Mouse (Mus musculus): ENCODE data around the gene Trp53bp2. TPM values are rescaled to one million over a fixed set of nuclear protein-coding genes. Genes with fewer than 3 reads are reported as not detected.

Gene Trp53bp2
- polyA plus RNA-seq, 1 experiment from 2014 or later = 14.4 TPM

DNA sequence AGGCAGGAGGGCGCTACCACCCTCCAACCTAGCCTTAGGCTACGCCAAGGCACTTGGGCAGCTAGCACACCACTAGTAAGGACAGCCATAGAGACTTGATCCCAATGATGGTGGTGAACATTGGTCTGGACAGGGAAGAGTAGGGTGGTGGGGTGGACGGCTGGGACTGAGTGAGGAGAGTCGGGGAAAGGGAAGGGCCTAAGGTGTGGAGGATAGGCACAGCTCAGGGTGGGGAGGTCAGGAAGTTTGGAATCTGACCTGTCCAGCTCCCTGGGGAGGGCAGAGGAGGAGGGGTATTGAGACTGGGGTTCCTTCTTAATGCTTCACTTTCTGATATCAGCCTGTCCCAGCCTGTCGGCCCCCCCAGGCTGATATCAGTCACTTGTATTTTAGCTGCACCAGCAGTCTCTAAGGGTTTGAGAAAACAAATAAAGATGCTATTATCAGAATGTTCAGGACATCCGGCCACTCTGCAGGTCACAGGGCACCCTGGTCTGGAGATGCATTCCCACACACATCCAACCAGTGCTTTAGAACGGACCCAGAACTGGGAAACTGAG is 93.6 kb downstream of the Trp53bp2 start:
- WGBS = 75% methylated on average over 7 of the region's 7 CpGs
- H3K4me2 ChIP-seq (ENCODE audit: low read length) = no peak overlapping the region
- no peaks in the 10 kb centered on the region for H3K27me3 ChIP-seq (ENCODE audit: control insufficient read depth, insufficient read depth, low read length)
- H3K4me3 ChIP-seq (ENCODE audit: control insufficient read depth in 1 of 2, insufficient read depth in 1 of 2, low read depth in 1 of 2, low read length in 2 of 2) = no peak overlapping the region
- ATAC-seq (ENCODE audit: insufficient number of reproducible peaks, insufficient read depth, low FRiP score, low read depth) = no peak
- H3K9ac ChIP-seq (ENCODE audit: low read length) = peak overlapping the region; percentile 34; the same call in 1 of the 2 replicates
- peaks cover 15% of the 10 kb centered on the region; the same call in 1 of the 2 replicates for H3K36me3 ChIP-seq (ENCODE audit: control insufficient read depth, insufficient read depth, low read length)
- H3K4me1 ChIP-seq (ENCODE audit: control insufficient read depth in 2 of 2, insufficient read depth in 2 of 2, low read length in 2 of 2) = peaks cover 55 to 79% of the 10 kb centered on the region in 2 experiments
- no peaks in the 10 kb centered on the region for H3K9me3 ChIP-seq (ENCODE audit: control insufficient read depth, low read length)
- no peak overlapping the region for H3K27ac ChIP-seq (replicated peaks in 1 of 2; ENCODE audit: control insufficient read depth in 1 of 2, insufficient read depth in 1 of 2, low read depth in 2 of 2, low read length in 2 of 2)

DNA sequence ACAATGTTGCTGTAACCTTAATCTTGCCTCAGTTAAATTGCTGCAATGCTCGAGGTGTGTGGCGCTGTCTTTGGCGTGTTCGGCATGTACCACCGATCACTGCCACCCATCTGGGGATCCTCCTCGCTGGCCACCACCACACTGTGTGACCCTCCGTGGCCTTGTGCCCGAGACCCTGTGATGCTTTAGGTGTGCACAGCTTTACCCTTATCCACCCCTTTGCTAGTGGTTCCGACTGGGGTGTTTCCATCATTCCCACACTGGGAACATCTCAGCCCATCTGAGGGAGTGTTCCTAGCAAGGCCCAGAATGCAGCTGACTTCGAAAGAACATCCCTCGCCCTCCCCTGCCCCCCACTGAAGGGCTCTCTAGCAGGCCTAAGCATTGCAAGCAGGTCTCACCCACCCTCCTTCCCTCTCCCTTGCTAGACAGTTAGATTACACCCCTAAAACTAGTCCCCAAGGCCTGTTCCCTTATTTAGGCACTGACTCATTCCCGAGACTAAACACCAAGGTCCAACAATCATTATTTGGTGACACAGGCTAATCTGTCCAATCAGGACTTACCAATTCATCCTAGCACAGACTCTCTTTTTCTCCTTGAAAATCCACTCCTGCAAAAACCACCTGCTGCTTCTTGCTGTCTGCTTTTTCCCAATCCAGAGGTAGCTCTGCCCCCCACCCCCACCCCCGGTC is 94.4 kb downstream of the Trp53bp2 start:
- H3K9ac ChIP-seq (ENCODE audit: low read length) = peak overlapping the region; percentile 36; the same call in 1 of the 2 replicates

DNA sequence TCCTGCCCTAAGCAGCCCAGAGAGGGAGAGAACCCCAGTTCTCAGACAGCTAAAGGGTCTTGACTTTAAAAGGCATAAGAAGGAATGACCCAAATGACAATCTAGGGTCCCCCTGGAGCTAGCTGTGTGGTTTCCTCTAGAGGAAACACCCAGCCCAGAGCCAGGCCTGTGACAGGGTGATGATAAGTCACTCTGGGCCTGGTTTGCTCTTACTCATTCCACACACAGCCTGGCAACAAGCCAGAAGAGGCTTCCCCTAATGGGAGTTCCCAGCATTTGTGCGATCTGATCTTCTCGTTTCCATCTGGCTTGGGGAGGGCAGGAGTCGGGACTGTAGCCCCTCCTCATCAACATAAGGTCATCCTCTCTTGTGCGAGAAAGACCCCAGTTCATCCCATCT is 95.3 kb downstream of the Trp53bp2 start:
- Histone ChIP-seq H3K4me3 (ENCODE audit: control insufficient read depth in 1 of 2, insufficient read depth in 1 of 2, low read depth in 1 of 2, low read length in 2 of 2) (no peak overlapping the region), H3K4me1 (ENCODE audit: control insufficient read depth in 2 of 2, insufficient read depth in 2 of 2, low read length in 2 of 2) (peaks cover 47 to 66% of the 10 kb centered on the region in 2 experiments), H3K27me3 (ENCODE audit: control insufficient read depth, insufficient read depth, low read length) (no peaks in the 10 kb centered on the region), H3K9ac (ENCODE audit: low read length) (peak overlapping the region; percentile 36; the same call in 1 of the 2 replicates), H3K36me3 (ENCODE audit: control insufficient read depth, insufficient read depth, low read length) (peaks cover 23% of the 10 kb centered on the region), H3K27ac (replicated peaks in 1 of 2; ENCODE audit: control insufficient read depth in 1 of 2, insufficient read depth in 1 of 2, low read depth in 2 of 2, low read length in 2 of 2) (peak overlapping the region; percentile 11 to 70; a peak in 3 of 4 replicates), H3K9me3 (ENCODE audit: control insufficient read depth, low read length) (no peaks in the 10 kb centered on the region), H3K4me2 (ENCODE audit: low read length) (peak overlapping the region; percentile 43)
- peak; percentile 45 for ATAC-seq (ENCODE audit: insufficient number of reproducible peaks, insufficient read depth, low FRiP score, low read depth)
- 2% methylated on average over 4 of the region's 4 CpGs for WGBS

More for the DNA sequence above, 94.4 kb downstream of the Trp53bp2 start:
- Histone ChIP-seq H3K27me3 (ENCODE audit: control insufficient read depth, insufficient read depth, low read length) (no peaks in the 10 kb centered on the region), H3K4me1 (ENCODE audit: control insufficient read depth in 2 of 2, insufficient read depth in 2 of 2, low read length in 2 of 2) (peaks cover 51 to 74% of the 10 kb centered on the region in 2 experiments), H3K4me3 (ENCODE audit: control insufficient read depth in 1 of 2, insufficient read depth in 1 of 2, low read depth in 1 of 2, low read length in 2 of 2) (no peak overlapping the region), H3K4me2 (ENCODE audit: low read length) (no peak overlapping the region), H3K9me3 (ENCODE audit: control insufficient read depth, low read length) (no peaks in the 10 kb centered on the region), H3K27ac (replicated peaks in 1 of 2; ENCODE audit: control insufficient read depth in 1 of 2, insufficient read depth in 1 of 2, low read depth in 2 of 2, low read length in 2 of 2) (peak overlapping the region in 1 of 2 experiments; percentile 70; a peak in 2 of 4 replicates), H3K36me3 (ENCODE audit: control insufficient read depth, insufficient read depth, low read length) (peaks cover 15% of the 10 kb centered on the region; the same call in 1 of the 2 replicates)
- no peak for ATAC-seq (ENCODE audit: insufficient number of reproducible peaks, insufficient read depth, low FRiP score, low read depth)
- WGBS = 77% methylated on average over 13 of the region's 13 CpGs

DNA sequence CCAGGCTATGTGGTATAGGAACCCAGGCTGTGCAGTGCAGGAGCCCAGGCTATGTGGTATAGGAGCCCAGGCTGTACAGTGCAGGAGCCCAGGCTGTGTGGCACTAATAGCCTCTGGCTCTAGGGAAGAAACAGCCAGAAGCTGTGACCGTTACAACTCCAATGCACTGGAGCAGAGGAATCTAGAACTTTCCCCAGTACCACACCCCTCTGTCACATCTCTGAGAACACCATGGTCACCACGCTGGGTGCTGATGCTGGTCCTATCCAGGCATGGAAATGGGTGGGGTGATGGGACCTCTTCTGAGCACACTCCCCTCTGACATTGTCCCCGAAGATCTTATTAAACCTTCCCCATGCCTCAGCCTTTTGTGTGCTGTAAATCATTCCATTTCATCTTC is 96.3 kb downstream of the Trp53bp2 start:
- Histone ChIP-seq H3K27me3 (ENCODE audit: control insufficient read depth, insufficient read depth, low read length) (no peaks in the 10 kb centered on the region), H3K4me1 (ENCODE audit: control insufficient read depth in 2 of 2, insufficient read depth in 2 of 2, low read length in 2 of 2) (peaks cover 38 to 55% of the 10 kb centered on the region in 2 experiments), H3K4me2 (ENCODE audit: low read length) (no peak overlapping the region), H3K4me3 (ENCODE audit: control insufficient read depth in 1 of 2, insufficient read depth in 1 of 2, low read depth in 1 of 2, low read length in 2 of 2) (no peak overlapping the region), H3K9ac (ENCODE audit: low read length) (no peak overlapping the region), H3K27ac (replicated peaks in 1 of 2; ENCODE audit: control insufficient read depth in 1 of 2, insufficient read depth in 1 of 2, low read depth in 2 of 2, low read length in 2 of 2) (peak overlapping the region in 1 of 2 experiments; percentile 88; a peak in 1 of 4 replicates), H3K36me3 (ENCODE audit: control insufficient read depth, insufficient read depth, low read length) (peaks cover 34% of the 10 kb centered on the region), H3K9me3 (ENCODE audit: control insufficient read depth, low read length) (no peaks in the 10 kb centered on the region)
- ATAC-seq (ENCODE audit: insufficient number of reproducible peaks, insufficient read depth, low FRiP score, low read depth) = no peak
- 91% methylated on average over 3 of the region's 3 CpGs for WGBS

DNA sequence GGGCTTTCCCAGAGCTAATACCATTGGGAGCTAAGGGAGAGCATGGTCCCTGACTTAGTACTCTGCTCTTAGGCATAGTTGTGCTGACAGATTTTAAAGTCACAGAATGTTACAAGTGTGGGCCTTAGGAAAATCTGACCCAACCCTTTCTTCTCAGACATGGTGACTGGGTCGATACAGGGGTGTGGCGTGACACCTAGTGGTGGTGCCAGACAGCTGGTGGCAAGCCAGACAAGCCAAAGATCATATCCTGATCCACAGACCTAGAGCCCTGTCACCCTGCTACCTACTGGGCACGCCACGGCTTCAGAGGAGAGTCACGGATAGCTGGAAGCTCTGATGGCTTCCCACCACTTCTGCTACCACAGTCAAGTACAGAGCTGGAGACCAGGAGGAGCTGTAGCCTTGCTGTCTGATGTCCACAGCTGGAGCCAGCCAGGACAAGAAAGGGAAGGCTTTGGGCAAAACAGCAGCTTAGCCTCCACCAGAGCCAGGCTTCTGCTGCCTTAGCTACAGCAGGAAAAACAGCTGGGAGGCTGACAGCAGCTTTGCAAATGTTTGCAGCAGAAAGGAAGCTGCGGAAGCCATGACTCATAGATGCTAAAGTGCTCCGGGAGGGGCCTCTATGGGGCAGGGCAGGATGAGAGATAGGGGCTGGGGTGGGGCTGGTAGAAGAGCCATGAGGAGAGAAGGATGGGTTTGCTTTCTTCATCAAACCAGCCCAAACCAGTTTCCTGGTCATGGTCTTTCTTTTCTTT is 97.4 kb downstream of the Trp53bp2 start:
- Histone ChIP-seq H3K36me3 (ENCODE audit: control insufficient read depth, insufficient read depth, low read length) (peaks cover 45% of the 10 kb centered on the region), H3K9ac (ENCODE audit: low read length) (peak overlapping the region; percentile 48), H3K4me1 (ENCODE audit: control insufficient read depth in 2 of 2, insufficient read depth in 2 of 2, low read length in 2 of 2) (peaks cover 35 to 58% of the 10 kb centered on the region in 2 experiments), H3K9me3 (ENCODE audit: control insufficient read depth, low read length) (no peaks in the 10 kb centered on the region), H3K4me3 (ENCODE audit: control insufficient read depth in 1 of 2, insufficient read depth in 1 of 2, low read depth in 1 of 2, low read length in 2 of 2) (no peak overlapping the region), H3K4me2 (ENCODE audit: low read length) (peak overlapping the region; percentile 18; the same call in 1 of the 2 replicates), H3K27ac (replicated peaks in 1 of 2; ENCODE audit: control insufficient read depth in 1 of 2, insufficient read depth in 1 of 2, low read depth in 2 of 2, low read length in 2 of 2) (peak overlapping the region; percentile 86 to 88), H3K27me3 (ENCODE audit: control insufficient read depth, insufficient read depth, low read length) (no peaks in the 10 kb centered on the region)
- peak; percentile 41 for ATAC-seq (ENCODE audit: insufficient number of reproducible peaks, insufficient read depth, low FRiP score, low read depth)
- WGBS = 23% methylated on average over 7 of the region's 7 CpGs

DNA sequence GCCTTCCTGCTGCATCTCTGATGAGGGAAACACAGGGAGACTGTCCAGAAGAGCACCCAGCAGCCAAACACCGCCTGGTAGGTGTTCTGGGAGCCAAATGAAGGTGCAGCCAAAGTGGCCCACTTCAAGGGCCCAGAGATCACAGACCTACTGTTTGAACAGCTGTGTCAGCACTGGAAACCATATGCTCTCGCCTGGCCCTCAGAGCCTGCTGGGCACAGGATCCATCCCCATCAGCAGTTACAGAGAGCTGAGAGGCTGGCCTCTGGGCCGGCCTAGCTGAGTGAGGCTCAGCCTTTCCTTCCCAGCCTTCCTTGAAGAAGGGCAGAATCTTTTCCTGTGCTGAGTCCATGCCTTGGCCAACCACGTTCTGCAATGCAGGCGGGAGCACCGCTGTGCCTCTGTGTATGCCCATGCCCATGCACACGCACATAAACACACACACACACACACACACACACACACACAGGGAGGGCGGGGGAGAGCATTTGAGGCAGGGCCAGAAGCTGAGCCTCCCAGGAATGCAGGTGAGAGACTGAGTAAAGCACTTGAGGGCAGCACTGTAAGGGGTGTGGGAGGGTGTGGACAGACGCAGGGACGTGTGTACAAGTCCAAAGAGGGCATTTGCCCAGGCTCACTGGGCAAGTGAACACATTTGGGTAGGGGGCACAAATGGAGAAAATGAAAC is 100.3 kb downstream of the Trp53bp2 start:
- peaks cover 20 to 44% of the 10 kb centered on the region in 2 experiments for H3K4me1 ChIP-seq (ENCODE audit: control insufficient read depth in 2 of 2, insufficient read depth in 2 of 2, low read length in 2 of 2)
- no peaks in the 10 kb centered on the region for H3K27me3 ChIP-seq (ENCODE audit: control insufficient read depth, insufficient read depth, low read length)
- ATAC-seq (ENCODE audit: insufficient number of reproducible peaks, insufficient read depth, low FRiP score, low read depth) = no peak
- H3K4me2 ChIP-seq (ENCODE audit: low read length) = no peak overlapping the region
- H3K4me3 ChIP-seq (ENCODE audit: control insufficient read depth in 1 of 2, insufficient read depth in 1 of 2, low read depth in 1 of 2, low read length in 2 of 2) = no peak overlapping the region
- H3K9ac ChIP-seq (ENCODE audit: low read length) = no peak overlapping the region
- peaks cover 59% of the 10 kb centered on the region for H3K36me3 ChIP-seq (ENCODE audit: control insufficient read depth, insufficient read depth, low read length)
- 82% methylated on average over 10 of the region's 10 CpGs for WGBS
- no peaks in the 10 kb centered on the region for H3K9me3 ChIP-seq (ENCODE audit: control insufficient read depth, low read length)
- H3K27ac ChIP-seq (replicated peaks in 1 of 2; ENCODE audit: control insufficient read depth in 1 of 2, insufficient read depth in 1 of 2, low read depth in 2 of 2, low read length in 2 of 2) = no peak overlapping the region

DNA sequence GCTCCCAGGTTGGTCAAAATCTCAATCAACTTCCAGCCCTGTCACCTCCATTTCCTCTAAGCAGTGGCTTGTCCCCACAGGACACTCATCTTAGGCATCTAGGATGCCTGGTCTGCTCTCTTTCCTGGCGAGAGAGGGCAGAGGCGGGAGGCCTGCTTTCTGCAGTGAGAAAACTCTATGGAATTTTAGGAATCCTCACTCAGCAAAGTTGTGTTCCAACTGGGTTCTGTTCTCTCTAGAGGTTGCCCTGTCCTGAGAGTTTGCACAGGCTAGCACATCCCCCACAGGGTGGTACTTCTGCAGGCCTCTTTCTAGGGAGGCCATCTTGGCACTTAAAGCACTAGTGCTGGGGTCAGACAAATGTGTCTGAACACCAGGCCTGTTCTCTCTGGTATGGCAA is 102.1 kb downstream of the Trp53bp2 start:
- Histone ChIP-seq H3K4me1 (ENCODE audit: control insufficient read depth in 2 of 2, insufficient read depth in 2 of 2, low read length in 2 of 2) (peaks cover 15 to 36% of the 10 kb centered on the region in 2 experiments), H3K36me3 (ENCODE audit: control insufficient read depth, insufficient read depth, low read length) (peaks cover 49% of the 10 kb centered on the region), H3K4me2 (ENCODE audit: low read length) (no peak overlapping the region), H3K4me3 (ENCODE audit: control insufficient read depth in 1 of 2, insufficient read depth in 1 of 2, low read depth in 1 of 2, low read length in 2 of 2) (no peak overlapping the region), H3K9ac (ENCODE audit: low read length) (no peak overlapping the region), H3K27ac (replicated peaks in 1 of 2; ENCODE audit: control insufficient read depth in 1 of 2, insufficient read depth in 1 of 2, low read depth in 2 of 2, low read length in 2 of 2) (peak overlapping the region in 1 of 2 experiments; percentile 21; a peak in 1 of 4 replicates), H3K9me3 (ENCODE audit: control insufficient read depth, low read length) (no peaks in the 10 kb centered on the region), H3K27me3 (ENCODE audit: control insufficient read depth, insufficient read depth, low read length) (no peaks in the 10 kb centered on the region)
- no peak for ATAC-seq (ENCODE audit: insufficient number of reproducible peaks, insufficient read depth, low FRiP score, low read depth)
- 23% methylated on average over 2 of the region's 2 CpGs for WGBS
